Mouse (Mus musculus) ovary, postnatal 14 days (tissue): Measurements from ENCODE around the gene Tpcn2.

Experiments
- DNase-seq: peaks from one replicate; pipeline ENCODE4 v3.0.0; 2022; ENCODE audit warnings: low spot score

Gene Tpcn2

DNA sequence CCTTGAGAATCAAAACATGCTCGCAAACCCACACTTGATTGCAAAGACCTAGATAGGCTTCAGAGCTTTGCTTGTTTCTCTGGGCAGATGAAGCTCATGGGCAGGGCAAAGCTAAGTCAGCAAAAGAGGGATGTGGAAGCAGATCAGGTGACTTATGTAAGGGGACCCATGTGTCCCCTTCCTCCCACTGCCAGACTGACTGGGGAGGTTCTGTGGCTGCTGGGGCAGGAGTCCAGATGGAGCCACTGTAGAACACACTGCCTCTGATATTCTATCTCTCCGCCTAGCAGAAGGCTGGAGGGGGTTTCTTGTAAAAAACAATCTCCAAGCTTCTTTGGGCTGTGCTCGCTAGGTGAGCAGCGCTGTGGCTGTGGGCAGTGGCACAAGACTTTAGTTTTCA lies 128.1 kb downstream of the Tpcn2 start:
- no peak for DNase-seq

DNA sequence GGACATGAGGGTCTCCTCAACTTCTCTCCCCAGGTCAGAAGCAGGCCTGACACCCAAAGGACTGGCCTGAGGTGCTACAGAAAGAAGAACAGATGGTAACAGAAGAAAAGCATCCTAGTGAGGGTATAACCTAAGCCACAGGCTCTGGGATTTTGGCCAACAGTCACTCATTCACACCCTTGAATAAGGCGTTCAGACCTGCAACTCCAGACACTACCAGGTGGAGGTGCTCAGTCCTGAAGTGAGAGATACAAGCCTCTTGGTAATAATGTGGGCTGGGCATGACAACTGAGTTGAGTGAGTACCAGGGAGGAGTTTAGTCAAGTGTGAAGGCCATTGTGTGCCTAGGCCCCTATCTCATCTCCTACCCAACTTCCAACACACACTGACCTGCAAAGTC lies 129.7 kb downstream of the Tpcn2 start:
- DNase-seq, result no peak

DNA sequence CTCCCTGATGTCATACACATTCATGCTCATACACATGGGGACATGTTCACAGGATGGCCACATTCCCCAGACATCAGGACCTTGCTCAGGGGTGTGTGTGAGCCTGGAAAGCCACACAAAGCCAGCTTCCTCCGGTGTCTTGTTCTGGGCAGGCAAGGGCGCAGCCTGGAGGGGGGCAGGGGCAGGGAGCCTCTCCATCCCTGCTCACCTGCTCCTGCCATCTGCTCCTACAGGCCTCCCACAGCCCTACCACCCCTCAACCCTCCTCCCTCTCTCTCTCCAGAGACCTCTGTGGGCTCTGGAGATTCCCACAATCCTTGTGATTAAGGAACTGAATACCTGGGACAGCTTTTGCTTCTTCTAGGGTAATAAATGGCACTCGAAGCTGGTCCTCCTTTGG lies 132.0 kb downstream of the Tpcn2 start:
- no peak for DNase-seq

DNA sequence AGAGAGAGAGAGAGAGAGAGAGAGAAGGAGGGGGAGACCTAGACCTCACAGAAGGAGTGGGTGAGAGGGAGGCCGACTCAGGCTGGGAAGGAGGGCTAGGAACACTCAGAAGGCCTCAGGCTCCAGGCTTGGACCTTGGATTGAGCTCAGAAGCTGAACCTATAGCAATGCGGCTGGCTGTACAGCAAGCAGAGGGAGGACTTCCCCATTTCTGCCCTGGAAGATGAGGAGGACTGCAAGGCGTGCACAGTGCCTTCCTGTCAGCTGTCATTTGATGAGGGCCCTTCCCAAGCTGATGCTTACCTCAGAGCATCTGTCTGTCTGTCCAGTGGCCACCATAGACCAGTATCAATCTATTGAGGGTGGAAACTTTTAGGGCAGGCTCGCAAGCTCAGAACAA lies 134.9 kb downstream of the Tpcn2 start:
- DNase-seq, result no peak

DNA sequence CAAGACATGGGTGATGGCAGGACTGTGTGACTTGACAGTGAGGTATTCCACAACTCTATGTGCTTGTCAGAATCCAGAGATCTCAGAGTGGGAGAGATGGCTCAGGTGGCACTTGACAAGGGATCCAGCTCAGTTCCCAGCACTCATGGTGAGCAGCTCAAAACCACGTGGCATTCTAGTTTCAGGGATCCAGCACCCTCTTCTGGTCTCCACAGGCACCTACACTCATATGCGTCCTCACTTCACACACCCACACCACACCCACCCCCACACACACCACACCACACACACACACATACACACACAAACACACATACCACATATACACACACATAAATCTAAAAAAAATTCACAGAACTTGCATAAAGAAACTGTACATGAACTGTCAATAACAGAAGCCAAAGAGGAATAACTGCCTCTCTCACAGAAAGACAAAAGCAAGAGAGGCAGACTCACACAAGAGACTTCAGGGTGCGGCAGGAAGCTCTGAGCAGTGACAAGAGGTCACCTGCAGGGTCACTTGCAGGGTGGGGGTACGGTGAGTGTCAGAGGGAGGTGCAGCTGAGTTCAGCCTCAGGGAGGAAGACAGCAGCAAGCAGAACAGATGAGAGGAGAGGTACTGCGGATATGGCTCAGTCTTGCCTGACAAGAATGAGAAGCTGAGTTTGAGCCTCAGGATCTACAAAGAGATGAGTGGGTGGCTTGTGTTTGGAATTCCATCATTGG lies 135.7 kb downstream of the Tpcn2 start:
- no peak for DNase-seq

DNA sequence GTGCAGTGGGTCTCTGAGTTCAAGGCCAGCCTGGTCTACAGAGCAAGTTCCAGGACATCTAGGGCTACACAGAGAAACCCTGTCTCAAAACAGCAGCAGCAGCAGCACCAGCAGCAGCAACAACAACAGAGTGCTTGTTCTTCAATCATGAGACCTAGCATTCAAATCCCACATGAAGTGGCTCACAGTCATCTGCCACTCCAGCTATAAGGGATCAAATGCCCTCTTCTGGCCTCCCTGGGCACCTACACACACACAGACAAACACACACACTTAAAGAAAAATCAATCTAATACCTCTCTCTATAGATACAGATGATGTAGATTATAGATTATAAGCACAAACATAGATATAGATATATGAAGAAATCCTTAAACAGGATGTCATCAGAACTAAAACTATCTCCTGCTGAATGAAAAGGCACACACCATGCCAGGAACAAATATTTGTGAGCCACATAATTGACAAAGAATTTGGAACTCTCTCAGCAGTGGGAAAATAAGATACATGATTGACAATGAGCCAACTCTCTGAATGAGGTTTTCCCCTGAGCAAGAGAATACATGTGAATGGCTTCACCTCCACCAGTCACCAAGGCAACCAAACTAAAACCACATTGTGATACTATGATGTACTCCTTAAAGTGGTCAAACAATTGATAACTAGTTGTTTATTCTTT lies 137.4 kb downstream of the Tpcn2 start:
- DNase-seq, result no peak

DNA sequence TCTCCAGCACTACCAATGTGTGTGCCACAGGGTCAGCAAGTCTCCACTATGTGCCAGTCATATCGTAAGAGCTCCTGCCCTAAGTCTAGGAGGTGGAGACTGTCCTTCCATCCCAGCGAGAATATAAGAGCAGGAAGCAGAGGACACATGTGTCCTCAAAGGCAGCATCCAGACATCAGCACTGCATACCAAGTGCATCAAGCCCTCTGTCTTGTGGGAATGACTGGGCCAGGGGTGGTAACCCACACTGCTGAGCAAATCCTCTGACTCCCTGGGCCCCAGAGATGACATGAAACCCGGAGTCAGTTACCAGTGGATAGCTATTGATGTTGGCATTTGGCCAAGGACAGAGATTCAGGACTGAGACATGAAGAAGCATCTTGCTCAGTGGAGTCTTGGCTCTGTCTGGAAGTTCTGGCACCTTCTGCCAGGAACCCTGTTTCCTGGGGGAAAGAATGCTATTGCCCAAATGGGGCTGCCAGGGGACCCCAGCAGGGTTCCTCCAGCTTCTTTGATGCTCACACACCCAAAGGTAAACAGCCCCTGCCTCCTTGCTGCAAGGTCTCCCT lies 140.2 kb downstream of the Tpcn2 start:
- no peak for DNase-seq

DNA sequence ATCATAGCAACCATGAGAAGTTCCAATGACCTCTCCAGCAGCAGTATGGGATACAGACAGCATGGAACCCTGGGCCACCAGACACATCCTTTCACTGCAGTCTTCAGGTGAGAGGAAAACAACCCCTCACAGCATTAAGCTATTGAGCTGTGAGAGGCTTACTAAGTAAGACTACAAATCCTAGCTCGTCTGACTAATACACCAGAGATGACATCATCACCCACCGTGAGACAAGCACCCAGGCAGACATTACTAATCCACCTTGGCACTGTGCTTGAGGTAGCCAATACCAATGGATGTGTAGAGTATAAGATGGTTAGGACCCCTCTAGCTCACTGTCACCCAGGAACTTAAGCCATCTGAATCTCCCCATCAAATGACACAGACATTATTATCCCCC lies 143.2 kb downstream of the Tpcn2 start:
- no peak for DNase-seq

DNA sequence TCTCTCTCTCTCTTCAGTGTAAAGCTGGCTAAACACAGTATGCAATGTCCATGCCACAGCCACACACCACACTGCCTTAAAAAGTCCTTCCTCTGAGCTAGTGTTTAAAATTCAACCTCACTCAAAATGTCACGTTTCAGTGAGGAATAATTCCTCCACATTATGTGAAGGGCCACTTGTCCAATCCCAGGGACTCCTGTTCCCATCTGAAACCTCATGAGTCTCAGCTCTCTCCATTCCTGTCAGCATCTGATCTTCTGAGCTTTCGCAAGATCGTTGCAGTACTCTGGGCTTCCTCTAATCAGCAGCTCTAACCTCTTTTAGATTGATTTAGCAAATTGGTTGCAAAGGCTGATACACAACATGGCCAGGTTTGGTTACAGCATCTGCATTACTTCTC lies 144.2 kb downstream of the Tpcn2 start:
- DNase-seq, result no peak

DNA sequence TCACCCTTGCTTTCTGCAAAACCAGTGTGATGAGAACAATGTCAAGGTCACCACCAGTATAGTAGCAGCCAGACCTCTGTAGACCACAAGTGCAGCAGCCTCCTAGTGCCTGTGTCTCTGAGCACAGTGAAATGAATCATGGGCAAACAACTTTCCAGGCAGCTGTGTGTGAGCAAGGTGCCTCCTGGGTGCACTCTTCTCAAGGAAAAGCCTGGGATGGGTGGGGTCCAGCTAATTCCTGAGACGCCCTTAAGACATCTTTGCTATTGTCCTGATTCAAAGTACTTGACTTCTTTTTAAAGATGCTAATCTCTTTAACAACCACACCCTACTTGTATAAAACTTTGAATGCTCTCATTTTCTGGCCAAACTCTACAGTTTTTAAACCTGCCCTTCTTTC lies 144.7 kb downstream of the Tpcn2 start:
- no peak for DNase-seq

DNA sequence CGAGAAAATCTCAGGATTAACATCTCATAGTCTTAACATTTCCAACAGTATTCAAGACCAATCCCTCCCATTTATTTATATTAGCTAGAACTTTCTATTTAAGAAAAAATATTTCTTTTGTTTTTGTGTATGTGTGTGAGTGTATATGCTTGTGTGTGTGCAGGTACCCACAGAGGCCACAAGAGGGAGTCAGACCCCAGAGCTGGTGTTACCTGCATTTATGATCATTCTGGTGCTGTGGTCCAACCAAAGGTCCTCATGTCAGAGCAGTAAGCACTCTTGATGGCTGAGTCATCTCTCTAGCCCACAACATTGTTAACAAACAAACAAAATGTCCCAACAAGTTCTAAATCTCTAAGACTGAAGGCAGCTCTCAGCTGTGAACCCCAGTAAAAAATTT lies 145.9 kb downstream of the Tpcn2 start:
- DNase-seq, result no peak

DNA sequence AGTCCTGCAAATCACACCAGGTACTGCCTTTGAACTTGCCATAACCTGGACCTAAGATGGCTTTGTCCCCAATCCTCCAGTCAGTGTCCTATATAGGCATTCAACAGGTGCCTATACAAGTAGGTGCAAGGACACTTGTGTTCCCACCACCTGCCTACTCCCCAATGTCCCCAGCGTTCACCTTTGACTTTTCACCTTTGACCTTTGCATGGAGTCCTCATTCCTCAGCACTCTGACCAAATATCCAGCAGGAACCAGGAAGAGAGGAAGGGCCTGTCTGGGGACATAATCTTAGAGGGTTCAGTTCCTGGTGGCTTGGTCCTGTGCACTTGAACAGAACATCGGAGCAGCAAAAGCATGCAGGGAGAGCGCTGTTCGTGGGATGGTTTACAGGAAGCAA lies 147.0 kb downstream of the Tpcn2 start:
- DNase-seq, result no peak
